Mouse (Mus musculus) liver, adult 2 months (tissue): ENCODE measurements around the gene Psmb3.

Experiments
- CTCF ChIP-seq: fragments of 200-500 bp; IDR thresholded peaks from 2 replicates; pipeline ENCODE4 v1.5.1; 2011; ENCODE audit warnings: low read depth, low read length, control low read depth
- POLR2A ChIP-seq: fragments of 200-500 bp; IDR thresholded peaks from 2 replicates; pipeline ENCODE4 v1.6.1; 2011; ENCODE audit warnings: low read length, control low read depth; ENCODE audit not compliant: insufficient read depth; ENCODE audit errors: extremely low read depth

DNA sequence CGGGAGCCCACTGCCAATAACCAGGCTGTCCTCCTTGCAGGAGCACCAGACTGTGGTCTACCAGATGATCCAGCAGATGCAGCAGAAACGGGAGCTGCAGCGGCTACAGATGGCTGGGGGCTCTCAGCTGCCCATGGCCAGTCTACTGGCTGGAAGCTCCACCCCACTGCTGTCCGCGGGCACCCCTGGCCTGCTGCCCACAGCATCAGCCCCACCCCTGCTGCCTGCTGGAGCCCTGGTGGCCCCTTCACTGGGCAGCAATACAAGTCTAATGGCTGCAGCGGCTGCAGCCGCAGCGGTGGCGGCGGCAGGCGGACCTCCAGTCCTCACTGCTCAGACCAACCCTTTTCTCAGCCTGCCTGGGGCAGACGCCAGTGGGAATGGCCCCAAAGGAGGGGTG is 22.8 kb upstream of the Psmb3 start:
- no peak for TF ChIP-seq CTCF
- no peak for TF ChIP-seq POLR2A
